Mouse (Mus musculus): Measurements from ENCODE around the gene Dolpp1. TPM values are rescaled to one million over a fixed set of nuclear protein-coding genes. Genes with fewer than 3 reads are reported as not detected.
A peak's percentile ranks its signal among the peaks of the same experiment; 100 is the strongest.

Dolpp1 gene
- polyA plus RNA-seq (2015; fragmentation: Nextera tagmentation; extraction: Ambion mirVana): 16.6 and 19.1 TPM in 2 replicates

DNA sequence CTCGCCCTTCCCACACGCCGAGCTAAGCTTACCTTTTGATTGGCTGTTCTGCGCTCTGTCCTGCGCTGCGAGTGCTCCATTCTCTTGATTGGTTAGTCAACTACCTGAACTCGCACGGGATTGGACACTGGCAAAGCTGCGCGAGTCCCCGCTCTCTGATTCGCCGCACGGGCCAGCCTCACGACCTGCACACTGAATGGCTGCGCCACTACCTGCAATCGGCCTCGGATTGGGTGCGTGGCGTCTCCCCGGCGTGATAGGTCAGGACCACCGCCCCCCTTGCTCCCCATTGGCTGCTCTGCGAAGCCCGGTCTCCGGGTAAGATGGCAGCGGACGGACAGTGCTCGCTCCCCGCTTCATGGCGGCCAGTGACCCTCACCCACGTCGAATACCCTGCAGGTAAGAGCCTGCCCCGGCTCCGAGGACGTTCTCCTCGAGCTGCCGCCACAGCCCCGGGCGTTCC, at the start of gene Dolpp1:
Dolpp1 (plus strand) TSS at position 141 of the 463 bp plus-strand sequence.
- peak within 1 kb of the TSS; percentile 89 for H3K27ac ChIP-seq (replicated peaks)
- peak within 1 kb of the TSS; percentile 80 for H3K9ac ChIP-seq
- H3K27me3 ChIP-seq: no peaks in the 10 kb centered on the region
- peak; percentile 97 for ATAC-seq (ENCODE audit: insufficient read depth)
- no peaks in the 10 kb centered on the region for H3K9me3 ChIP-seq (replicated peaks)
- peak within 1 kb of the TSS; percentile 99 for H3K4me2 ChIP-seq
- peaks cover 20% of the 10 kb centered on the region for H3K36me3 ChIP-seq (replicated peaks)
- WGBS (ENCODE audit: insufficient replicate concordance): under 1% methylated on average over 40 of the region's 40 CpGs
- peaks cover 33% of the 10 kb centered on the region for H3K4me1 ChIP-seq (replicated peaks)
- peak within 1 kb of the TSS; percentile 93 for H3K4me3 ChIP-seq (replicated peaks)

DNA sequence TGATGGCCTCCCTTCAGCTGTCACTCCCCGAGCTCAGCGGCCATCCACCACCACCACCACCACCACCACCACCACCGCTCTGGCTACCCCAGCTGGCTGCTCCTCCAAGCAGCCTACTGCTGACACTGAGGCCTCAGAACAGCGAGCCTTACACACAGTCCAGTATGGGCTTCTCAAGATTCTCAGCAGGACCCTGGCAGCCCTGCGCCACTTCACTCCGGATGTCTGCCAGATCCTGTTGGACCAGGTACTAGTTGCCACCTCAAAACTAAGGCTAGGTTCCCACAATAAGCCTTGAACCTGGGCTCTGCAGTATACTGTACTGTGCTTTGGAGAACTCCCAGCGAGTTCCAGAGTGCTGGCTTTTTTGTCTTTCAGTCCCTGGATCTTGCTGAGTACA, 49.5 kb upstream of the Dolpp1 start:
- no peak overlapping the region for H3K4me3 ChIP-seq (replicated peaks)
- WGBS (ENCODE audit: insufficient replicate concordance): 85% methylated on average over 7 of the region's 7 CpGs
- ATAC-seq (ENCODE audit: insufficient read depth): no peak
- no peaks in the 10 kb centered on the region for H3K27me3 ChIP-seq
- H3K9ac ChIP-seq: no peak overlapping the region
- no peaks in the 10 kb centered on the region for H3K9me3 ChIP-seq (replicated peaks)
- H3K4me2 ChIP-seq: no peak overlapping the region
- H3K36me3 ChIP-seq (replicated peaks): peaks cover 81% of the 10 kb centered on the region
- no peak overlapping the region for H3K27ac ChIP-seq (replicated peaks)
- H3K4me1 ChIP-seq (replicated peaks): no peaks in the 10 kb centered on the region

DNA sequence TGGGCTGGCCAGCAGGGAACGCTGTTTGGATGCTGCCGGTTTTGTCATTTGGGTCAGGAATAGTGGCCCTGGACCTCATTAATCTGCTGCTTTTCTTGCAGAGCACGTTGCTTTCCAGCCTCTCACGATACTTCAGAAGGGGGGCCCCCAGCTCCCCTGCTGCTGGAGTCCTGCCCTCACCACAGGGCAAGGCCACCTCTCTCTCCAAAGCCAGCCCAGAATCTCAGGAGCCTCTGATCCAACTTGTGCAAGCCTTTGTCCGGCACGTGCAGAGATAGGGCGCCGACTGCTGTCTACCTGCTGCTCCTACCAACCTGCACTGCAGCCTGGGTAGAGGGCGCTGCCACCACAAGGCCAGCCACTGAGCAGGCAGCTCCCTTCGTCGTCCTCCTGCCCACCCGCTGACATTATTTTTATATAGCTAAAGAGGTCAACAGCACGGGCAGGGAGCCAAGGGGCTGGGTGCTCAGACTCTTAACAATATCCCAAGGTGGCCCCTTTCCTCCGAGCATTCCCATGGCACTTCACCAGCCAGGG, 48.4 kb upstream of the Dolpp1 start:
- WGBS (ENCODE audit: insufficient replicate concordance): 78% methylated on average over 14 of the region's 14 CpGs
- H3K9ac ChIP-seq: no peak overlapping the region
- no peak overlapping the region for H3K27ac ChIP-seq (replicated peaks)
- H3K4me3 ChIP-seq (replicated peaks): no peak overlapping the region
- no peaks in the 10 kb centered on the region for H3K9me3 ChIP-seq (replicated peaks)
- ATAC-seq (ENCODE audit: insufficient read depth): no peak
- peaks cover 74% of the 10 kb centered on the region for H3K36me3 ChIP-seq (replicated peaks)
- no peaks in the 10 kb centered on the region for H3K4me1 ChIP-seq (replicated peaks)
- H3K27me3 ChIP-seq: no peaks in the 10 kb centered on the region
- H3K4me2 ChIP-seq: no peak overlapping the region

DNA sequence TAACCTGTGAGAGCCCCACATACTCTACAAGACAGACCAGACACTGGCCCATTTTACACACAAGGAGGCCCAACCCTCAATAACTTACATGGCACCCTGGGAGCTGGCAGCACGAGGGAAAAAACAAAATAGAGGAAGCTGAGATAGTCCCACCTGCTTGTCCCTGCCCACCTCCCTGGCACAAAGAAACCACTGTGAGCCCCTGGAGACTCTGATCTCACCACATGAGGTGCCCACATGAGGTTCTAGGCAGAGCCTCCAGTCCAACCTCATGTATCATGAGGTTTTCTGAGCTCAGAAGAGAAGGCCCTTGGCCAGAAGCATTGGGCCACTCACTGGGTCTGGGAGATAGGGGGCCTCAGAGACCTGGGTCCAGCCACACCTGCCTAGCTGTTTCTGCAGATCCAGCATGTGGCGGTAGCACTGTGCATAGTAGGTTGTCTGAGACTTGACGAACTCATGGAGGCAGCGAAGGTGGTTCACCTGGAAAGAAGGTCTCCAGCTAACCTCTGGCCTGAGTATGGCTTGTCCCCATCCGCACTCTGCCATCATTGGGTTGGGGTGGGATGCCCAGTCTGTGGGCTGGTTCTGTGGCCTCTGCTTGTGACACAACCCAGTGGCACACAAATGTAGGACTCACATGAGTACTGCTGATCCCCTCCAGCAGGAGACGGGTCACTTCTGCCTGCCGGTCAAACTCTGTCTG, 45.9 kb upstream of the Dolpp1 start:
- H3K27ac ChIP-seq (replicated peaks): no peak overlapping the region
- no peak overlapping the region for H3K4me2 ChIP-seq
- H3K27me3 ChIP-seq: no peaks in the 10 kb centered on the region
- H3K9me3 ChIP-seq (replicated peaks): no peaks in the 10 kb centered on the region
- H3K4me3 ChIP-seq (replicated peaks): no peak overlapping the region
- H3K9ac ChIP-seq: no peak overlapping the region
- no peak for ATAC-seq (ENCODE audit: insufficient read depth)
- 74% methylated on average over 7 of the region's 7 CpGs for WGBS (ENCODE audit: insufficient replicate concordance)
- H3K36me3 ChIP-seq (replicated peaks): peaks cover 61% of the 10 kb centered on the region
- H3K4me1 ChIP-seq (replicated peaks): no peaks in the 10 kb centered on the region

DNA sequence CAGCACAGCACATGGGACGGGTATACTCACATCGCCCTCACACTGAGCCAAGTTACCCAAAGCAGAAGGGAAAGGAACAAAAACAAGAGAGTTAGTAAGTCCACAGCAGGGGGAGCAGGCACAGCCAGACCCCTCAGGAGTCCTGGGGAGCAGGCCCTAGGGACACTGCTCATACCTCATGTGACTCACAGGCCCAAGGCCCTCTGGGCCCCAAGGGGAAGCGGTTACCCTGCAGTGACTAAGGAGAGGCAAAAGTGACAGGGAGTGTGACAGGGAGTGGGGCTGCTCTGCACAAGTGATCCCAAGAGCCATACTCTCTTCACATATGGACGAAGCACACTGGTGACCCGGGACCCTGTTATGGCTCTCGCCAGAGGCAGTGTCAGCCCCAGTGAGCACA, 42.9 kb upstream of the Dolpp1 start:
- Histone ChIP-seq H3K36me3 (replicated peaks) (peaks cover 35% of the 10 kb centered on the region), H3K9ac (no peak overlapping the region), H3K4me3 (replicated peaks) (no peak overlapping the region), H3K9me3 (replicated peaks) (no peaks in the 10 kb centered on the region), H3K4me1 (replicated peaks) (no peaks in the 10 kb centered on the region), H3K4me2 (no peak overlapping the region), H3K27ac (replicated peaks) (no peak overlapping the region), H3K27me3 (no peaks in the 10 kb centered on the region)
- 73% methylated on average over 6 of the region's 6 CpGs for WGBS (ENCODE audit: insufficient replicate concordance)
- no peak for ATAC-seq (ENCODE audit: insufficient read depth)

DNA sequence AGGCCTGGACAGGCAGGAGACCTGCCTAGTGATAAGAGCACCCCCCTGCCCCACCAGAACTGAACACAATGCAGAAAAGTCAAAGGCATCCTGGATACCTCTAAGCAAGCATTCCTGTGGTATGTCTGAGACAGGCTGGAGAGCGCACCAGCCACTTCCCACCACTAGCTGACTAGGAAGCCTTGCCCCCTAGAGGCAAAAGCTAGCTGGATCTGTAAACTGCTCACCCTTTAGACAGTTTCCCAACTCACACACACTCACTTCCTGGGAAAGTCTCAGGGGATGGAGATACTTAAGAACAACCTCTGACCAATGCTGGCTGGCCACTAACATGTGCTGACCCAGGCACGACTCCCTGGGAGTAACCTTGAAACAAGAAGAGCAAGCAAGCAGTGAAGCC, 40.9 kb upstream of the Dolpp1 start:
- Histone ChIP-seq H3K4me1 (replicated peaks) (peaks cover 3% of the 10 kb centered on the region; the same call in 1 of the 2 replicates), H3K4me2 (no peak overlapping the region), H3K27me3 (no peaks in the 10 kb centered on the region), H3K27ac (replicated peaks) (no peak overlapping the region), H3K9ac (no peak overlapping the region), H3K36me3 (replicated peaks) (peaks cover 20% of the 10 kb centered on the region; the same call in 1 of the 2 replicates), H3K9me3 (replicated peaks) (no peaks in the 10 kb centered on the region), H3K4me3 (replicated peaks) (no peak overlapping the region)
- ATAC-seq (ENCODE audit: insufficient read depth): no peak
- WGBS (ENCODE audit: insufficient replicate concordance): 72% methylated on average over 2 of the region's 2 CpGs

DNA sequence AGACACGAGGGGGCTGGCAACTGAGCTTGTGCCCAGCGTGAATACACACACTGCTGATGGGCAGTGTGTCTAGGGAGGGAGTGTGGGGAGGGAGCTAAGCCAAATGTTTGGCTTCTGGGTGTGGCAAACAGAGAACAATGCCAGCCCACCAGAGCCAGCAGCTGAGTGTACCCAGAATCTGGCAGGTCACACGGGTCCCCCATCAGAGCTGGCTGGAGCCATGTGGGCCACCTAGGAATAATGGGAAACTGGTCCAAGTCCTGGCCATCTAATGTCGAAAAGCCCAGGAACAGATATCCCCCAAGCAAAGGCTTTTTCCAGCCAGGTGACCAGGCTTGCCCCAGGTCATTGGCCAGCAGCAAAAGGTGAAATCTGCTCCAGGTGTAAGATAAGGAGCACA, 36.2 kb upstream of the Dolpp1 start:
- 53% methylated on average over 4 of the region's 4 CpGs for WGBS (ENCODE audit: insufficient replicate concordance)
- Histone ChIP-seq H3K4me2 (no peak overlapping the region), H3K4me3 (replicated peaks) (no peak overlapping the region), H3K4me1 (replicated peaks) (peaks cover 36% of the 10 kb centered on the region), H3K9me3 (replicated peaks) (no peaks in the 10 kb centered on the region), H3K36me3 (replicated peaks) (0 out of 2 replicates have a peak, but pooled peaks cover 5% of the 10 kb centered on the region), H3K9ac (no peak overlapping the region), H3K27me3 (no peaks in the 10 kb centered on the region), H3K27ac (replicated peaks) (no peak overlapping the region)
- ATAC-seq (ENCODE audit: insufficient read depth): no peak

DNA sequence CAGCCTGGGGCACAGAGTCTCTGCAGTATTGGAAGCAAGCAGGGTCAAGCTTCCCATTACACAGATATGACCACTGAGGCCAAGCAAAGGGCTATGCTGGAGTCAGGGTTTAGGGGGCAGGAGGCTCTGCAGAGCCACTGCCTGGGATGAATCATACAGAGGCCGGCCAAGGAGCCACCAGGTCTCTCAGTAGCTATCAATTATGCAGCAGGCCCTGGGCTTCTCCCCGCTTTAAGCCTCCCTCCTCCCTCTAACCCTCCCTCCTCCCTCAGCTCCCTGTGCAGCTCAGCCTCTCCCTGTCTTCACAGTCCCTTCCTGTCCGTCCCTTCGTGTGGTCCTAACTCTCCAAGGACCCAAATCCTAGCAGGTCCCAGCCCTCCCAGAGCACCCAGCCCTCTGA, 35.8 kb upstream of the Dolpp1 start:
- no peak for ATAC-seq (ENCODE audit: insufficient read depth)
- H3K9ac ChIP-seq: no peak overlapping the region
- no peak overlapping the region for H3K4me3 ChIP-seq (replicated peaks)
- H3K27me3 ChIP-seq: no peaks in the 10 kb centered on the region
- H3K9me3 ChIP-seq (replicated peaks): no peaks in the 10 kb centered on the region
- 0 out of 2 replicates have a peak, but pooled peaks cover 5% of the 10 kb centered on the region for H3K36me3 ChIP-seq (replicated peaks)
- WGBS (ENCODE audit: insufficient replicate concordance): 51% methylated on average over 4 of the region's 4 CpGs
- no peak overlapping the region for H3K4me2 ChIP-seq
- peaks cover 36% of the 10 kb centered on the region for H3K4me1 ChIP-seq (replicated peaks)
- H3K27ac ChIP-seq (replicated peaks): no peak overlapping the region

DNA sequence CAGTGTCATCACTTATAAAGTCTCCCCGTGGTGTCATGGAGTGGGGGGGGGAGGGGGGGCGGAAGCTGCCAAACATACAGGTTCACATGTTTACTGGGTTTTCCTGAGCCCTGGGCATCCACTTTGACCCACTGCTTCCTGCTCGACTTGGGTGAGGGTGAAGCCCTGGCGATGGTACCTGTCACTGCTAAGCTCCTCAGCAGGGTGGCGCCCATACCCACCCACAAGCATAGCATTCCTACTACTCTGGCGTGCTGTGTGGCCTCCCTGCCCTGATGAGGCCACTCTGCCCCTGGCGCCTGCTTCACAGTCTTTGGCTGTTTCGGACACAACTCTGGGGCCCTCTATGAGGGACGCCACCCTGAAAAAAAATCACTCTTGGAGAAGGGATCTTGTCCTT, 35.1 kb upstream of the Dolpp1 start:
- Histone ChIP-seq H3K9ac (no peak overlapping the region), H3K27ac (replicated peaks) (no peak overlapping the region), H3K36me3 (replicated peaks) (0 out of 2 replicates have a peak, but pooled peaks cover 5% of the 10 kb centered on the region), H3K4me3 (replicated peaks) (no peak overlapping the region), H3K4me2 (no peak overlapping the region), H3K4me1 (replicated peaks) (peaks cover 36% of the 10 kb centered on the region), H3K27me3 (no peaks in the 10 kb centered on the region), H3K9me3 (replicated peaks) (no peaks in the 10 kb centered on the region)
- WGBS (ENCODE audit: insufficient replicate concordance): 64% methylated on average over 9 of the region's 9 CpGs
- no peak for ATAC-seq (ENCODE audit: insufficient read depth)

DNA sequence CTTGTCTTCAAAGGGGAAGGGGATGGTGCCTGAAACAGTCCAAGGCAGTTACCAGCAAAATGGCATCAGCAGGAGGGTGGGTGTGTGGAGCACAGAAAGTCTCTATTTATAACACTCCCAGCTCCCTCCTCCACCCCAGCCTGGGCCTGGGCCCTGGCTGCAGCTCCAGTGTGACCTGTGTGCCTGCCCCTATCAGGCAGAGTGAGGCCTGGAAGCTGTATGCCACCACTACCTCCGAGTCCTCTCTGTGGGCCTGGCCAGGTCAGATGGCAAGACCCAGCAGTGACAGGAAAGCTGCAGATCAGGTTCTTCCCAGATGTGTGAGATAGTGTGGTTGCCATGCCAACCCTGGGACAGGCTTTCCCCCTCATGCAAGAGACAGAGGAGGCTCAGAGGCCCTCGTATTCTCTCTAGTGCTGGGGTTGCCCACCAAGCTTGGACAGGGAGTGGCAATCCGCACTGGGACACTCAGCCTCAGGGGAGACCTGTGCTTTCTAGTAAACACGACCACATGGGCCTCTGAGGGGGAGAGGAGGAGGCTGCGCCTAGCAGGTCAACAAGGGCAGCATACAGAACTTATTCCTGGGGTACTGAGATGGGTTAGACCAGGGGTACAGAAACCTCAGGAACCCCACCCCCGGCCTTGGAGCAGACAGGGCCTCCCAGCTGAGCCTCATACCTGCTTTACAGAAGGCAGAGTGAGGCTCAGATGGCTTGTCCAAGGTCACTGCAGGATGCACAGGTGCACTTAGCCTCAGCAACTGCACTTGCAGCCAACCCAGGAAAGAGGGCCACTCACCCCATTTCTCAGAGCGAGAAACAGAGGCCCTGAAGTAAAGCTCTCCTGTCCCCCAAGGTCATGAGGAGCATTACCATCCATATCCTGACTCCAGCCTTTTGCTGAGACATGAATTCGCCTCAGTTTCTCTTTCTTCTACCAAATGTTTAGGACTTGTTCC, 34.2 kb upstream of the Dolpp1 start:
- peak overlapping the region; percentile 53 for H3K27ac ChIP-seq (replicated peaks)
- H3K9ac ChIP-seq: peak overlapping the region; percentile 73
- ATAC-seq (ENCODE audit: insufficient read depth): no peak
- H3K9me3 ChIP-seq (replicated peaks): no peaks in the 10 kb centered on the region
- peak overlapping the region; percentile 82 for H3K4me3 ChIP-seq (replicated peaks)
- H3K27me3 ChIP-seq: no peaks in the 10 kb centered on the region
- 56% methylated on average over 8 of the region's 8 CpGs for WGBS (ENCODE audit: insufficient replicate concordance)
- peak overlapping the region; percentile 98 for H3K4me2 ChIP-seq
- H3K4me1 ChIP-seq (replicated peaks): peaks cover 36% of the 10 kb centered on the region
- H3K36me3 ChIP-seq (replicated peaks): 0 out of 2 replicates have a peak, but pooled peaks cover 5% of the 10 kb centered on the region
